Mouse (Mus musculus): ENCODE measurements at regions not wholly inside any gene's neighbourhood (a gene's known extent, or its start where the extent isn't known, plus 50 kb on each side); places are given as distances from the start of the nearest gene placed in this dataset.

DNA sequence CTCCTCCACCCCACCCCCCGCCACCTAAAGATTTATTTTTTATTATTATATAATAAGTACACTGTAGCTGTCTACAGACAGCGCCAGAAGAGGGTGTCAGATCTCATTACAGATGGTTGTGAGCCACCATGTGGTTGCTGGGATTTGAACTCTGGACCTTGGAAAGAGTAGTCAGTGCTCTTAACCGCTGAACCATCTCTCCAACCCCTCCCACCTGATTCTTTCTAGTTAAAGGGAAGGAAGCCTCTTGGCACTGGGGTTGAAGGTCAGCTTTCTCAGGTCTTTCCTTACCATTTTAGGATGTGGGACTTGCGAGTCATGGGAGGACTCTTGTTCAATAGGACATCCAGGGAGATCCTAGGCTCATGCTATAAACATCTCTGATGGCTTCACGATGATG is 54.7 kb downstream of the Hes1 start:
- no peaks in the 10 kb centered on the region for H3K9me3 ChIP-seq (replicated peaks; ENCODE audit: control insufficient read depth, low read length)
- H3K4me1 ChIP-seq (ENCODE audit: control insufficient read depth, low read depth, low read length): no peaks in the 10 kb centered on the region
- no peak overlapping the region for H3K4me3 ChIP-seq (ENCODE audit: low read depth, low read length)
- peaks cover 13% of the 10 kb centered on the region for H3K27me3 ChIP-seq (ENCODE audit: control insufficient read depth, insufficient read depth, low read depth, low read length)
- H3K27ac ChIP-seq (ENCODE audit: low read length): no peak overlapping the region
- WGBS (ENCODE audit: insufficient replicate concordance): 61% methylated on average over 5 of the region's 5 CpGs
- H3K36me3 ChIP-seq (ENCODE audit: control insufficient read depth, insufficient read depth): no peaks in the 10 kb centered on the region
- H3K4me2 ChIP-seq (ENCODE audit: low read depth, low read length): no peak overlapping the region
- ATAC-seq (ENCODE audit: low read depth): no peak
- no peak overlapping the region for H3K9ac ChIP-seq (ENCODE audit: low read depth, low read length)

DNA sequence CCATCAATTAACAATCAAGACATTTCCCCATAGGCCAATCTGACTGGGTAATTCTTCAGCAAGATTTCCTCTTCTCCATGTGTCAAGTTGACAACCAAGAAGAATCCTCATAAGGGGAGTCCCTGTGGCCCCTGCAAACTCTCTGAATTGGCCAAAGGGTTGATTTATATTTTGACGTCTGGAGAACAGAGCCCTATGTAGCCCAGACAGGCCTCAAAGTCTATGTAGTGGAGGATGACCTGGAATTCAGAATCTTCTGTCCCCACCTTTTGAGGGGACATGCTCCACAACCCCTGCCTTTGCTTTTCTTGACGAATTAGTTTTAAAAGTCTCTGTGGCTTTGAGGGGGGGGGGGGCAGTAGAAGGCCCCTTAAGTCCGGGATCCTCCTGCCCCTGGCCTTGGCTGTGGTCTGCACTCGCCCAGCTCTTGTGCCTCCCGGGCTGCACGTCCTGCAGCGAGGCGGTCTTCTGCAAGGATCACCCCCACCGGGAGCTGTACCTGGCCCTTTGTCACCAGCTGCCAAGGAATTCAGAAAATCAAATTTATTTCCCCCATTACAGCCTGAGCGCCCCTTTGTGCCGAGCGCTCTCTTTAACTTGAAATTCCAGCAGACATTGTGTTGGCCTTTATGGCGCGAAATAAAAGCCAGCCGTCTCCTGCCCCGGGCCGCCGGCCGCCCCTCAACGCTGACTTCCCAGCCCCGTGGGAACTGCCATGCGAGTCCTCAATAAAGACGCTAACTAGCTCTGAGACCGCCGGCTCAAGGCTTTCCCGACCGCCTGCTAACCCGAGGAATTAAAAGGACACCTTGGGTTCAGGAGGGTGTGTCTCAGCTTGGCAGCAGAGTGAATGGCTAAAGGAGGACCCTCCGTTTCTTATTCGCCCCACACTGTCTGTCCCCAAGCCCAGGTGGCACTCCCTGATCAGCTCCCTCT is 56.4 kb downstream of the Hes1 start:
- no peaks in the 10 kb centered on the region for H3K9me3 ChIP-seq (replicated peaks; ENCODE audit: control insufficient read depth, low read length)
- WGBS (ENCODE audit: insufficient replicate concordance): 23% methylated on average over 30 of the region's 30 CpGs
- H3K4me3 ChIP-seq (ENCODE audit: low read depth, low read length): no peak overlapping the region
- H3K27ac ChIP-seq (ENCODE audit: low read length): no peak overlapping the region
- no peak overlapping the region for H3K4me2 ChIP-seq (ENCODE audit: low read depth, low read length)
- H3K36me3 ChIP-seq (ENCODE audit: control insufficient read depth, insufficient read depth): no peaks in the 10 kb centered on the region
- peaks cover 13% of the 10 kb centered on the region for H3K27me3 ChIP-seq (ENCODE audit: control insufficient read depth, insufficient read depth, low read depth, low read length)
- ATAC-seq (ENCODE audit: low read depth): no peak
- no peak overlapping the region for H3K9ac ChIP-seq (ENCODE audit: low read depth, low read length)
- no peaks in the 10 kb centered on the region for H3K4me1 ChIP-seq (ENCODE audit: control insufficient read depth, low read depth, low read length)

DNA sequence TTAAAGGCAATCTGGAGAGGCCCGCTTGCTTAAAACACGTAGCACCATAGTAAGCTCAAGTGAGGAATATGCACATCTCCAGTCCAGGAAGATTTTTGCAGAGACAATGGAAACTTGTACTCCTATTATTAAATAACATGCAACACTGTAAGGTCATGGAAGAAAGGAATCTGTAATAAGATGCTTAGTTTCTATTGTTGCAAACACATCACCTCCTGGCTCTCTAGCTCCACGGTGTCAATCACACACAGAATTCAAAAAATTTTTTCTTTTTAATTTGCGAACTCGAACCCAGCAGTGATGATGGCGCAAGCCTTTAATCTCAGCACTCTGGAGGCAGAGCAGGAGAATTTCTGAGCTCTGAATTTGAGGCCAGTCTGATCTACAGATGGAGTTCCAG is 57.4 kb downstream of the Hes1 start:
- Histone ChIP-seq H3K36me3 (ENCODE audit: control insufficient read depth, insufficient read depth) (no peaks in the 10 kb centered on the region), H3K4me1 (ENCODE audit: control insufficient read depth, low read depth, low read length) (no peaks in the 10 kb centered on the region), H3K9me3 (replicated peaks; ENCODE audit: control insufficient read depth, low read length) (no peaks in the 10 kb centered on the region), H3K9ac (ENCODE audit: low read depth, low read length) (no peak overlapping the region), H3K27me3 (ENCODE audit: control insufficient read depth, insufficient read depth, low read depth, low read length) (peaks cover 13% of the 10 kb centered on the region), H3K4me2 (ENCODE audit: low read depth, low read length) (no peak overlapping the region), H3K4me3 (ENCODE audit: low read depth, low read length) (no peak overlapping the region), H3K27ac (ENCODE audit: low read length) (no peak overlapping the region)
- ATAC-seq (ENCODE audit: low read depth): no peak
- 71% methylated on average over 6 of the region's 6 CpGs for WGBS (ENCODE audit: insufficient replicate concordance)

DNA sequence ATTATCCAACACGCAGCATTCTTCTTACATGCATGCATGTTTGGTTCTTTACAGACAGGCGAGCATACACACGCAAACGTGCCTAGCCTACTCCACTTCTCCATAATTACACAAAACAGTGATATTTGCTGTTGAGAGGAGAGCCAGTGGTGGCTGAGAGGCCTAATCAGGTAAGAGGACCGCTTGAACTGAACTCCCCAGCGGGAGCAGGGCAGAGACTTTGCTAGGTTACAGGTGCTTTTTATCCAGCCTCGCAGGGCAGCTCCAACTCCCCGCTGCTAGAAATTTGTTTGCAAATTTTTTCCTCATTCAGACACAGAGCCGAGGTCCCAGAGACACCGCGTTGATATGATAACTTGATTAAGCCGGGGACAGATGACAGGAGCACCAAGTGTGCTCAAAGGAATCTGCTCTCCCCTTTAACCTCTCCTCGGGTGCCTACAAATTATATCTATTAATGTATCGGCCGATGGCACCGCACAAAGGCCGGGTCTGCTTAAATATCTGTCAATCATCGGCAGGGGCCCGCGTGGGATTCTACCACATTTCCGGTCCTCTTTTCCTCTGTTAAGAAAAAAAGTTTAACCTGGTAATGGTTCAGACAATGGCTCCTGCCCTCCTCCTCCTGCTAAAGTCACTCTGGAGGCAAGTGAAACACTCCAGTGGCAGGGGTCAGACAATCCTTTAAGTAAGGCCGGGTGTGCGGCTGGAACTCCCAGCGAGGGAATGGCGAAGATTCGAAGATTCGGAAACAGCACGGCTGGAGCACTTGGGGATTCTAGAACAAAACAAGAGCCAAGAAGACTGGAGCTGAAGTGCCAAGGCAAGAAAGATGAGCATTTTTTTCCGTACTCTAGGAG is 58.3 kb downstream of the Hes1 start:
- 30% methylated on average over 29 of the region's 29 CpGs for WGBS (ENCODE audit: insufficient replicate concordance)
- no peak overlapping the region for H3K4me3 ChIP-seq (ENCODE audit: low read depth, low read length)
- H3K9me3 ChIP-seq (replicated peaks; ENCODE audit: control insufficient read depth, low read length): no peaks in the 10 kb centered on the region
- no peaks in the 10 kb centered on the region for H3K4me1 ChIP-seq (ENCODE audit: control insufficient read depth, low read depth, low read length)
- no peak overlapping the region for H3K9ac ChIP-seq (ENCODE audit: low read depth, low read length)
- no peak overlapping the region for H3K4me2 ChIP-seq (ENCODE audit: low read depth, low read length)
- H3K27me3 ChIP-seq (ENCODE audit: control insufficient read depth, insufficient read depth, low read depth, low read length): peaks cover 13% of the 10 kb centered on the region
- no peaks in the 10 kb centered on the region for H3K36me3 ChIP-seq (ENCODE audit: control insufficient read depth, insufficient read depth)
- H3K27ac ChIP-seq (ENCODE audit: low read length): no peak overlapping the region
- ATAC-seq (ENCODE audit: low read depth): no peak

DNA sequence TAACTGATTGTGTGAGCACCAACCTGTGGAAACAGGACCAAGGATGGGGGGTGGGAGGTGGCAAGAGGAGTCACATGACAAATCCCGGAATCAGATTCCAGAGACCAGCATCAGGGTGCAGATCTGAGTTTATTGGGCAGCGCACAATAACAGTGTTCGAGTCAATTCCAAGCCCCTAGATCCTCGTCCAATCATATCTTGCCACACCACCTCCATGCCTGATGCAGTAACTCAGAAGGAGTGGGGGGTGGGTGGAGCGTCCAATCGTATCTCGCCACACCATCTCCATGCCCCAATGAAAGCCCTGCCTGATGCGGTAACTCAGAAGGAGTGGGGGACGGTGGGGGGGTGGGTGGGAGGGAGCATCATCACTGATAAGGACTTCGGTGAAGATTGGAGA is 62.8 kb downstream of the Hes1 start:
- WGBS (ENCODE audit: insufficient replicate concordance): 67% methylated on average over 10 of the region's 10 CpGs
- no peak overlapping the region for H3K9ac ChIP-seq (ENCODE audit: low read depth, low read length)
- no peaks in the 10 kb centered on the region for H3K36me3 ChIP-seq (ENCODE audit: control insufficient read depth, insufficient read depth)

DNA sequence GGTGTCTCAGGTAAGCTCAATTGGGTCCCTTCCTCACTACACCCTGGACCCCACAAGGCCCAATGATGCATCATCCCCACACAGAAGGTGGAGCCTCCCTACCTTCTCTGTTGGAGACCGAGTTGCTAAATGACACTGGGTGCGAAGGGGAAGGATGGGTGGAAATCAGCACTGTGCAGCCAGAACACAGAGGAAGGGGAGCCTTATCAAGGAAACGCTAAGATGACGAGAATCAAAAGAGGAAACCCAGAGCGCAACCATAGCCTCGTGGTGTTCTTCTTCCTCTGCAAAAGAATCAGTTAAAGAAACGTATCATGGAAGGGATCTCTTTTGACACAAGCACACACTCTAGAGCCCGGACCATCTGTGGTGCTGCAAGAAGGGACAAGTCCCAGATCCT is 64.6 kb downstream of the Hes1 start:
- Histone ChIP-seq H3K27me3 (ENCODE audit: control insufficient read depth, insufficient read depth, low read depth, low read length) (no peaks in the 10 kb centered on the region), H3K4me3 (ENCODE audit: low read depth, low read length) (no peak overlapping the region), H3K9me3 (replicated peaks; ENCODE audit: control insufficient read depth, low read length) (no peaks in the 10 kb centered on the region), H3K9ac (ENCODE audit: low read depth, low read length) (no peak overlapping the region), H3K4me2 (ENCODE audit: low read depth, low read length) (no peak overlapping the region), H3K4me1 (ENCODE audit: control insufficient read depth, low read depth, low read length) (no peaks in the 10 kb centered on the region), H3K27ac (ENCODE audit: low read length) (no peak overlapping the region), H3K36me3 (ENCODE audit: control insufficient read depth, insufficient read depth) (no peaks in the 10 kb centered on the region)
- ATAC-seq (ENCODE audit: low read depth): no peak
- 12% methylated on average over 8 of the region's 8 CpGs for WGBS (ENCODE audit: insufficient replicate concordance)

More for the DNA sequence above, 62.8 kb downstream of the Hes1 start:
- Histone ChIP-seq H3K4me2 (ENCODE audit: low read depth, low read length) (no peak overlapping the region), H3K9me3 (replicated peaks; ENCODE audit: control insufficient read depth, low read length) (no peaks in the 10 kb centered on the region), H3K4me1 (ENCODE audit: control insufficient read depth, low read depth, low read length) (no peaks in the 10 kb centered on the region), H3K4me3 (ENCODE audit: low read depth, low read length) (no peak overlapping the region), H3K27me3 (ENCODE audit: control insufficient read depth, insufficient read depth, low read depth, low read length) (peaks cover 10% of the 10 kb centered on the region), H3K27ac (ENCODE audit: low read length) (no peak overlapping the region)
- ATAC-seq (ENCODE audit: low read depth): no peak

DNA sequence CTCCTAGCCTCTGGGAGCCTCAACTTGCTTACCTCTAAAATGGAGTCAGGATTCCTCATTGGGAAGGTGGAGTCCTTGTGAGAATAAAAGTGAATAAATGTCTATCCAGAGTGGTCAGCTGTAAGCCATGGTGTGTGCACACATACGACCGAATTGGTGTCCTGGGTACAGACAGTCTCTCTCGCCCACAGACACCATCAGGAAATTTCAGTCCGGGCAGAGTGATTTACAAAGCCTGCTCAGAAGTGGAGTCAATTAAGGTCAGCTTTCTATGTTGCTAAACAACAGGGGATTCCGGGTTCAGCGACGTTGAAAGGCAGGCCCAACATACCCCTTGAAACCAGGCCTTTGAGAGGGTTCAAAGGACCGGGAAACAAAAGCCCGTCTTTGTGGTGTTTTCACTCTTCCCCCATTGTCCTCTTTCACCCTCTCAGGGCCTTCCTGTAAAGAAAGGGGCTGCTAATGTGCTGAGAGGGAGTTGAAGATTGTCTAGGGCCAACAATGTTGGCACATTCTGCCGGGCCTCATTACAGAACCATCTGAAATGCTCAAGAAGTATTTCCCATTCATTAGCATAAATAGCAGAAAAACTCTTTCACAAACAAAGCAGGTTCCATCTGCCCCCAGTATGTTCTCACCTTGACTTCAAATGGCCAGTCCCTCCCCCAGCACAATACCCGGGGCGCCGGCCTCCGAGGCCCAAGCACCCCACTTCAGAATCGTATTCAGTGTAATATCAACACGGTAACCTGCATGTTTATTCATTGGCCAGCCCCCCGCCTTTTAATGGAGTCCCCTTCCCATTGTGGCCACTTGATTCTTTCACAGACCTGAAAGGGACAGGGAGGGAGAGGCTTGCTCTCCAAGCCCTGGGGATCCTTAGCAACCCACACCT is 65.3 kb downstream of the Hes1 start:
- no peaks in the 10 kb centered on the region for H3K9me3 ChIP-seq (replicated peaks; ENCODE audit: control insufficient read depth, low read length)
- H3K4me2 ChIP-seq (ENCODE audit: low read depth, low read length): no peak overlapping the region
- no peak for ATAC-seq (ENCODE audit: low read depth)
- H3K9ac ChIP-seq (ENCODE audit: low read depth, low read length): no peak overlapping the region
- no peaks in the 10 kb centered on the region for H3K27me3 ChIP-seq (ENCODE audit: control insufficient read depth, insufficient read depth, low read depth, low read length)
- H3K27ac ChIP-seq (ENCODE audit: low read length): no peak overlapping the region
- H3K4me3 ChIP-seq (ENCODE audit: low read depth, low read length): no peak overlapping the region
- WGBS (ENCODE audit: insufficient replicate concordance): 53% methylated on average over 17 of the region's 17 CpGs
- H3K36me3 ChIP-seq (ENCODE audit: control insufficient read depth, insufficient read depth): no peaks in the 10 kb centered on the region
- no peaks in the 10 kb centered on the region; the same call in 1 of the 2 replicates for H3K4me1 ChIP-seq (ENCODE audit: control insufficient read depth, low read depth, low read length)

DNA sequence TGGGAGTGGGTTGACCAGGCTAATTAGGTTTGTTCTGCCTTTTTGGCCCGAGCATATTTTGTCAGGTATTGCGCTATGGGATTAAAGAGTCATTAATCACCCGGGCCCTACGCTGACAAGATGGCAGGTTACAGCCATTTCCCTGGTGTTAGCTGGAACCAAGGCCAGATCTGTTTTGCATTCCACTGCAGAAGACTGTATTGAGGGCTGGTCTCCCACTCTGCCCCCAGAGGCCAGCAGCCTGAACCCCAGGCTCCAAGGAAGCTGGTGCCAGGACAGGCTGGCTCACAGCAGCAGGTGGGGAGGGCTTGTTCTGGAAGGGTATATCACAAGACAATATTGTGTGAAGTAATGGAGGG is 65.9 kb downstream of the Hes1 start:
- Histone ChIP-seq H3K9ac (ENCODE audit: low read depth, low read length) (no peak overlapping the region), H3K4me2 (ENCODE audit: low read depth, low read length) (no peak overlapping the region), H3K27ac (ENCODE audit: low read length) (no peak overlapping the region), H3K9me3 (replicated peaks; ENCODE audit: control insufficient read depth, low read length) (no peaks in the 10 kb centered on the region), H3K27me3 (ENCODE audit: control insufficient read depth, insufficient read depth, low read depth, low read length) (no peaks in the 10 kb centered on the region), H3K4me3 (ENCODE audit: low read depth, low read length) (no peak overlapping the region), H3K4me1 (ENCODE audit: control insufficient read depth, low read depth, low read length) (no peaks in the 10 kb centered on the region; the same call in none of the 2 replicates), H3K36me3 (ENCODE audit: control insufficient read depth, insufficient read depth) (no peaks in the 10 kb centered on the region)
- 71% methylated on average over 4 of the region's 4 CpGs for WGBS (ENCODE audit: insufficient replicate concordance)
- ATAC-seq (ENCODE audit: low read depth): no peak
